Mouse (Mus musculus): Measurements from ENCODE around the gene Slc35e4. TPM values are rescaled to one million over a fixed set of nuclear protein-coding genes. Genes with fewer than 3 reads are reported as not detected.
"Not testable (repeated sequence)": the region's sequence is repeated elsewhere in the genome, so short reads cannot be mapped to it uniquely, and the experiment has no call there.

The Slc35e4 gene
- polyA plus RNA-seq, 1 experiment from 2014 or later, result 10.8 TPM

DNA sequence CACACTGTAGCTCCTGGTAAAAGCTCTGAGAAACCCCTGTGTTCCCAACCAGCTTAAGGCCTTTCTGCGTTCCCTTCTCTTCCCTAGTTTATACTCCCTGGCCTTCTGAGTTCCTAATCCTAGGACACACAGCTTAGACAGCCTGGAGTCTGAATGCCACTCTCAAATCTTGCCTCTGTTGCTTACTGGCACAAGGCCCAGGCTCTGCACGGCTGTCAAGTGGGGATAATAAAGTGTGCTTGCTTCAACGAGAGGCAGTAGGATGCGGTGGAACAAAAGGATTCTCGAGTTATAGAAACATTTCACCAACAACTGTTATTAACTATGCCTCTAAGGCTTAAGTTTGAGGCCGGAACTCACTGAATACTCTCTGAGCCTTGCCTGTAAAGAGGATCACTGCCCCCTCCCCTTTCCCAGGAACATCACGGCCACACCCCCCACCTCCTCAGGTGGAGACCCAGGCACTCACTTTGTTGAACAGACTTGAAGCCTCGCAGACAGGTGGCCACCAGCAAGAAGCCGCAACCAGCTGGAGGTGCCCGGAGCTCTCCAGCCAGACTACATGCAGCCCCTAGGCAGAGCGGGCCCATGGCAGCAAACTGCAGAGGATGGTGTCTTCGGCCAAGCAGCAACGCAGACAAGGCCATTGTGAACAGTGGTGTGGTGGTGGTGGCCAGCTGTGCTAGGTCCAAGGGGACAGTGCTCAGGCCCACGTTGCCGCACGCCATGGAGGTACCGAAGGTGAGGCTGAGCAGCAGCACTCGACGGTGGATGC lies 2.2 kb downstream of the Slc35e4 start:
- peak overlapping the region; percentile 90 for H3K4me2 ChIP-seq (ENCODE audit: low read length)
- no peaks in the 10 kb centered on the region for H3K9me3 ChIP-seq (ENCODE audit: control insufficient read depth, low read length)
- 0 out of 2 replicates have a peak, but pooled peaks cover 4% of the 10 kb centered on the region for H3K27me3 ChIP-seq (ENCODE audit: control insufficient read depth, insufficient read depth, low read length)
- peaks cover 37% of the 10 kb centered on the region for H3K4me1 ChIP-seq (ENCODE audit: control insufficient read depth, insufficient read depth, low read length)
- H3K9ac ChIP-seq (replicated peaks; ENCODE audit: low read length), result peak overlapping the region; percentile 60
- peak; percentile 73 for DNase-seq
- ATAC-seq (ENCODE audit: low FRiP score, low TSS enrichment), result no peak; the same call in 1 of the 2 replicates
- no peak overlapping the region for H3K27ac ChIP-seq (replicated peaks; ENCODE audit: low read depth, low read length)
- H3K36me3 ChIP-seq (ENCODE audit: control insufficient read depth, insufficient read depth, low read length), result peaks cover 5% of the 10 kb centered on the region
- WGBS, result 11% methylated on average over 19 of the region's 19 CpGs
- H3K4me3 ChIP-seq (replicated peaks; ENCODE audit: low read depth, low read length), result peak overlapping the region; percentile 59

DNA sequence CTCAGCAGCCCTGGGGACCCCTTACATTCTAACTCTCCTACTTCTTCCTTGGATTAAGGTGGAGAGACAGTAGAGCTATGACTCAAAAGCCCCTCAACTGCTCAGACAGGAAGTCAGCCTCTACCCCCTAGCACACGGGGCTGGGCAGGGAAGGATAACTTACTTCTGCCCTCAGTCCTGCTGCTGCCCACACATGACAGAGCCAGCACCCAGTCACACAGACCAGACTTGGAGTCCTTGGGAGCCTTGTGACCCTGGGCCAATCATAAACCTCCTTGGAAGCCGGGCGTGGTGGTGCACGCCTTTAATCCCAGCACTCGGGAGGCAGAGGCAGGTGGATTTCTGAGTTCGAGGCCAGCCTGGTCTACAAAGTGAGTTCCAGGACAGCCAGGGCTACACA lies 3.0 kb downstream of the Slc35e4 start:
- ATAC-seq (ENCODE audit: low FRiP score, low TSS enrichment); DNase-seq; H3K9ac ChIP-seq (replicated peaks; ENCODE audit: low read length); H3K36me3 ChIP-seq (ENCODE audit: control insufficient read depth, insufficient read depth, low read length); H3K27ac ChIP-seq (replicated peaks; ENCODE audit: low read depth, low read length); H3K9me3 ChIP-seq (ENCODE audit: control insufficient read depth, low read length); H3K27me3 ChIP-seq (ENCODE audit: control insufficient read depth, insufficient read depth, low read length): not testable (repeated sequence)
- H3K4me2 ChIP-seq (ENCODE audit: low read length), result peak overlapping the region; percentile 90
- H3K4me3 ChIP-seq (replicated peaks; ENCODE audit: low read depth, low read length), result 0 out of 2 replicates have a peak overlapping the region, but pooled peaks have one; percentile 59
- peaks cover 37% of the 10 kb centered on the region for H3K4me1 ChIP-seq (ENCODE audit: control insufficient read depth, insufficient read depth, low read length)
- WGBS, result 83% methylated on average over 6 of the region's 6 CpGs

DNA sequence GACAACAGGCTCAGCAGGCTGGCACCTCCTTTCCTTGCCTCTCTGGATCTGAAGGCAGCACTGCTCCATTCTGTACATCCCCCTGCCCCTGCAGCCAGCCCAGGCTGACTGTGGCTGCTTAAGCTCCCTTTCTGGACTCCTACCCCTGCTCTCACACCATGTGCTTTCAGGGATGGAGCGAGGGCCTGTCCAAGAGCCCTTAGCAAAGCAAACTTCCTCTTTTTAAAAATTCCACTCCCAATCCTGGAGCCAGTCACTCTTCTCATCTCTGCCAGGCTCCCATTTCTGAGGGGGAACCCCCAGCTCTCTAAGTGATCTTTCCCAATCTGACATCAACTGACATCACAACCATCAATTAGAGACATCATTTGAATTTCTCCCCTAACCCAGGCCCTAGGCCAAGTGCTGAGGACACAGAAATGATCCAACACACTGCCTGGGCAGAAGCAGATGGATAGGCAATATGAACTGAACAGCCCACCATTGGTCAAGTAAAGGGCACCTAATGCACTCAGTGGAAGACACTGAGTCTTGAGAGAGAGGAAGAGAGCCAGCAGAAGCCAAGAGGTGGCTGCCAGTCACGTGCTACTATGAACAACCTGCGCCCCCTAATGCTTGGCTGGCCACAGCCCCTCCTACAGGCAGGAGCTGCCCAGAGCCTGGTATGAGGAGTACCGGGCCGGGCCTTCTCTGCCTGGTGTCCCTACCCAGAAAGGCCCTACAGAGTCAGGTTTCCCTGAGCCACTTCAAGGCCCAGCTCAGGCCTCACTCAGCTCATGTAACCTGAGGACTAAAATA lies 3.8 kb downstream of the Slc35e4 start:
- WGBS, result 56% methylated on average over 5 of the region's 5 CpGs
- H3K4me3 ChIP-seq (replicated peaks; ENCODE audit: low read depth, low read length), result no peak overlapping the region
- no peak for DNase-seq

DNA sequence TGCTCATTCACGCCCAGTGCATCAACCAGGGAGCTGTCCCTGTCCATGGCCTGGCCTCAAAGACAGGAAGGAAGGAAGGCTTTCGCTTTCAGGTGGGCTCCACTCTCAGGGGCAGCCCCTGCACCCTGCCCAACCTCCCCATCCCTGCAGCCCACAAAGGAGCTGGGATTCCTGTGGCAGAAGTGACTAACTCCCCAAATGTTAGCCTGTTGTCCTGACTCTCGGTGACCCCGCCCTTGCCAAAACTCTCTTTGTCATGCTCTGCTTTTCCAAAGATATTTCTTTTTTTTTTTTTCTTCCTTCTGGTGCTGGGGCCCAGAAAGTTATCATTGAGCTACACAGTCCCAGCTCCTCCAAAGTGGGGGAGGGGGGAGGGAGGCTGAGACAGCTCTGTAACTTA lies 5.2 kb downstream of the Slc35e4 start:
- H3K36me3 ChIP-seq (ENCODE audit: control insufficient read depth, insufficient read depth, low read length), result peaks cover 16% of the 10 kb centered on the region
- WGBS, result 95% methylated on average over 4 of the region's 4 CpGs
- no peak overlapping the region for H3K27ac ChIP-seq (replicated peaks; ENCODE audit: low read depth, low read length)
- no peak for DNase-seq
- no peak overlapping the region for H3K9ac ChIP-seq (replicated peaks; ENCODE audit: low read length)
- peaks cover 37% of the 10 kb centered on the region for H3K4me1 ChIP-seq (ENCODE audit: control insufficient read depth, insufficient read depth, low read length)
- no peak for ATAC-seq (ENCODE audit: low FRiP score, low TSS enrichment)
- 0 out of 2 replicates have a peak, but pooled peaks cover 4% of the 10 kb centered on the region for H3K27me3 ChIP-seq (ENCODE audit: control insufficient read depth, insufficient read depth, low read length)
- no peak overlapping the region for H3K4me2 ChIP-seq (ENCODE audit: low read length)
- H3K9me3 ChIP-seq (ENCODE audit: control insufficient read depth, low read length), result no peaks in the 10 kb centered on the region
- no peak overlapping the region for H3K4me3 ChIP-seq (replicated peaks; ENCODE audit: low read depth, low read length)

More for the DNA sequence above, 3.8 kb downstream of the Slc35e4 start:
- Histone ChIP-seq H3K9ac (replicated peaks; ENCODE audit: low read length) (peak overlapping the region; percentile 16; the same call in 1 of the 2 replicates), H3K4me2 (ENCODE audit: low read length) (peak overlapping the region; percentile 90), H3K36me3 (ENCODE audit: control insufficient read depth, insufficient read depth, low read length) (peaks cover 9% of the 10 kb centered on the region), H3K27me3 (ENCODE audit: control insufficient read depth, insufficient read depth, low read length) (0 out of 2 replicates have a peak, but pooled peaks cover 4% of the 10 kb centered on the region), H3K9me3 (ENCODE audit: control insufficient read depth, low read length) (no peaks in the 10 kb centered on the region), H3K4me1 (ENCODE audit: control insufficient read depth, insufficient read depth, low read length) (peaks cover 37% of the 10 kb centered on the region), H3K27ac (replicated peaks; ENCODE audit: low read depth, low read length) (no peak overlapping the region)
- no peak for ATAC-seq (ENCODE audit: low FRiP score, low TSS enrichment)

DNA sequence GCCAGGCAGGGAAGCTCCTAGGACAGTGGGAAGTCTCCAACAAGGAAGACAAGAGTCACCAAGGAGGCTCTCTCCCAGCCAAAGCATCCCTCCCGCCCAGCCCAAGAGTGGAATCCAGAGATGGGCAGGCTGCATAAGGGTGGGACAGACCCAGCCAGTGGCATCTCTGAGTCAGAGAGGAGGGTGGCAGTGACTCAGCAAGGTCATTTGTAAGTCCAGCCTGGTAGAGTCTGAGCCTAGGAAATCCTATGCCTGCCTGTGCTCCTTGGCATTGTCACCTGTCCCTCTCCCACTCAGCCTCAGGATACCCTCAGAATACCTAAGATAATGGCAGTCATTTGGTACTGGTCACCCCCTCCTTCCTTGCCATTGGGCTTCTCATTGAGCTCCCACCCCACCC lies 9.0 kb downstream of the Slc35e4 start:
- Histone ChIP-seq H3K4me1 (ENCODE audit: control insufficient read depth, insufficient read depth, low read length) (peaks cover 10% of the 10 kb centered on the region), H3K9me3 (ENCODE audit: control insufficient read depth, low read length) (no peaks in the 10 kb centered on the region), H3K36me3 (ENCODE audit: control insufficient read depth, insufficient read depth, low read length) (peaks cover 20% of the 10 kb centered on the region), H3K9ac (replicated peaks; ENCODE audit: low read length) (no peak overlapping the region), H3K4me2 (ENCODE audit: low read length) (no peak overlapping the region), H3K27me3 (ENCODE audit: control insufficient read depth, insufficient read depth, low read length) (no peaks in the 10 kb centered on the region), H3K27ac (replicated peaks; ENCODE audit: low read depth, low read length) (no peak overlapping the region), H3K4me3 (replicated peaks; ENCODE audit: low read depth, low read length) (no peak overlapping the region)
- ATAC-seq (ENCODE audit: low FRiP score, low TSS enrichment), result no peak
- DNase-seq, result no peak
- 93% methylated on average over 1 of the region's 1 CpGs for WGBS

DNA sequence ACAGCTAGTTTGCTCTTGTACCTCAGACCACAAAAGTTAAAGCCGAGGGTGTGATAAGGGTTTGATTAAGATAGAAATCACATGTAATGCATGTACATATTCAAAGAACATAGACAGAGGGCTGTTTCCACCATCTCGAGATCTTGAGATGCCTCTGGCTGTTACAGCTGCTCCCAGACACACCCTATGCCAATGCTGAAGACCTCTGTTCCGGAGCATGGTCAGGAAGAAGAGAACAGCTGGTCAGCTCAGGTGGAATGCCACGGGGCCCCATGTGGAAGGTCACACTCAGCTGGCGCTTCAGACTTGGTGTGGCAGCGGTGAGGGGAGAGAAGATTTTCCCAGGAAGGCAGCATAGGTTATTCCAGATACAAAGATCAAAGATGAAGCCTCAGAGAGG lies 9.8 kb downstream of the Slc35e4 start:
- peaks cover 20% of the 10 kb centered on the region for H3K36me3 ChIP-seq (ENCODE audit: control insufficient read depth, insufficient read depth, low read length)
- H3K9ac ChIP-seq (replicated peaks; ENCODE audit: low read length), result no peak overlapping the region
- H3K9me3 ChIP-seq (ENCODE audit: control insufficient read depth, low read length), result no peaks in the 10 kb centered on the region
- no peak overlapping the region for H3K27ac ChIP-seq (replicated peaks; ENCODE audit: low read depth, low read length)
- peaks cover 6% of the 10 kb centered on the region; the same call in 1 of the 2 replicates for H3K4me1 ChIP-seq (ENCODE audit: control insufficient read depth, insufficient read depth, low read length)
- 85% methylated on average over 6 of the region's 6 CpGs for WGBS
- H3K4me3 ChIP-seq (replicated peaks; ENCODE audit: low read depth, low read length), result no peak overlapping the region
- no peaks in the 10 kb centered on the region for H3K27me3 ChIP-seq (ENCODE audit: control insufficient read depth, insufficient read depth, low read length)
- no peak for DNase-seq
- no peak overlapping the region for H3K4me2 ChIP-seq (ENCODE audit: low read length)
- no peak for ATAC-seq (ENCODE audit: low FRiP score, low TSS enrichment)

DNA sequence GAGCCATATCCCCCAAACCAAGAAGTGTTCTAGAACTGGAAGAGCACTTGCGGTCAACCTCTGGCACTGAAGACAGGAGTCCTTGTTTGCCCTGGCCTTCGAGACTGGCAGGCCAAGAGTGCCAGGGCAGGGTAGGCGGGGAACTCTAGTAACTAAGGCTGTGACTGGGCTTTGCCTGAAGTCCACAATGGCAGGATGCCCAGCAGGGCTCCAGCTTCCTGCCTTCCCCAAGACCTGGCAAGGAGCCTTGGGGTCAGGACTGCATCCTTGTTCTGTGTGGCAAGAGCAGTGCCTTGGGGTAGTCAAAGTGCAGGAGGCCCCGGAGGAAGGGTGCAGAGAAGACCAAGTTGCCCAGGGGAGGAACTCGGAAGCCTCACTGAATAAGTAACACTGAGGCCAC lies 11.4 kb downstream of the Slc35e4 start:
- no peak overlapping the region for H3K4me3 ChIP-seq (replicated peaks; ENCODE audit: low read depth, low read length)
- H3K4me1 ChIP-seq (ENCODE audit: control insufficient read depth, insufficient read depth, low read length), result no peaks in the 10 kb centered on the region
- H3K27me3 ChIP-seq (ENCODE audit: control insufficient read depth, insufficient read depth, low read length), result no peaks in the 10 kb centered on the region
- H3K4me2 ChIP-seq (ENCODE audit: low read length), result no peak overlapping the region
- WGBS, result 84% methylated on average over 5 of the region's 5 CpGs
- ATAC-seq (ENCODE audit: low FRiP score, low TSS enrichment) (no peak), DNase-seq (no peak)
- H3K9me3 ChIP-seq (ENCODE audit: control insufficient read depth, low read length), result no peaks in the 10 kb centered on the region
- peaks cover 24% of the 10 kb centered on the region for H3K36me3 ChIP-seq (ENCODE audit: control insufficient read depth, insufficient read depth, low read length)
- H3K27ac ChIP-seq (replicated peaks; ENCODE audit: low read depth, low read length), result no peak overlapping the region
- H3K9ac ChIP-seq (replicated peaks; ENCODE audit: low read length), result no peak overlapping the region

DNA sequence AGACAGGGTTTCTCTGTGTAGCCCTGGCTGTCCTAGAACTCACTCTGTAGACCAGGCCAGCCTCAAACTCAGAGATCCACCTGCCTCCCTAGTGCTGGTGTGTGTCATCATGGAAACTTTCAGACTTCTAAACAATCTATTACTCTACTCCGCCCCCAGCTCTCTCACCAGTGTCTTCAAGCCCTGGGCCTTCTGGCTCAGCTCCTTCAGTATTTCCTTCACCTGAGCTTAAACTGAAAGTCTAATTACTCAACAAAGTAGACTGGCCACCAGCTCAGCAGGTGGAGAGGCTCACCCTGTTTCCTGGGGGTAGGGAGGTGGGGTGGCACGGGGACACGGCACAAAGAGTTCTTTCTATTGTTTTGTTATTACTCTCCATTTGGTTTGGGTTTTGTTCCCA lies 11.9 kb downstream of the Slc35e4 start:
- no peak for ATAC-seq (ENCODE audit: low FRiP score, low TSS enrichment)
- H3K4me1 ChIP-seq (ENCODE audit: control insufficient read depth, insufficient read depth, low read length), result no peaks in the 10 kb centered on the region
- 87% methylated on average over 3 of the region's 3 CpGs for WGBS

More for the DNA sequence above, 11.9 kb downstream of the Slc35e4 start:
- Histone ChIP-seq H3K9ac (replicated peaks; ENCODE audit: low read length) (no peak overlapping the region), H3K9me3 (ENCODE audit: control insufficient read depth, low read length) (no peaks in the 10 kb centered on the region), H3K36me3 (ENCODE audit: control insufficient read depth, insufficient read depth, low read length) (peaks cover 27% of the 10 kb centered on the region), H3K4me3 (replicated peaks; ENCODE audit: low read depth, low read length) (no peak overlapping the region), H3K27me3 (ENCODE audit: control insufficient read depth, insufficient read depth, low read length) (no peaks in the 10 kb centered on the region), H3K27ac (replicated peaks; ENCODE audit: low read depth, low read length) (no peak overlapping the region), H3K4me2 (ENCODE audit: low read length) (no peak overlapping the region)
- DNase-seq, result no peak

All from midbrain, embryonic 14.5 days (tissue).